Mouse (Mus musculus) cortical plate, adult 2 months (tissue): ENCODE results near the gene Atp6v1b1.

ENCODE experiments used
- CTCF ChIP-seq: fragments of 200-500 bp; IDR thresholded peaks from 2 replicates; pipeline ENCODE4 v1.5.1; 2011; ENCODE audit warnings: mild to moderate bottlenecking, control low read depth, low read length; ENCODE audit not compliant: insufficient read depth; ENCODE audit errors: extremely low read depth
- POLR2A ChIP-seq: fragments of 200-500 bp; IDR thresholded peaks from 2 replicates; pipeline ENCODE4 v1.6.1; 2011; ENCODE audit warnings: mild to moderate bottlenecking, low read length, control low read depth; ENCODE audit not compliant: insufficient read depth; ENCODE audit errors: extremely low read depth

- TF ChIP-seq CTCF = no peak
- TF ChIP-seq POLR2A = no peak
These were observed 59.2 kb downstream of the Atp6v1b1 start for GRCm38 (mm10) chr6:83802033-83802432.
